Mouse (Mus musculus) kidney, adult 2 months (tissue): ENCODE measurements at regions not wholly inside any gene's neighbourhood (a gene's known extent, or its start where the extent isn't known, plus 50 kb on each side); places are given as distances from the start of the nearest gene placed in this dataset.
A peak's percentile ranks its signal among the peaks of the same experiment; 100 is the strongest.

ENCODE experiments used
- DNase-seq: peaks from one replicate; pipeline ENCODE4 v3.0.0; 2021
- H3K27ac ChIP-seq: fragments of 200-500 bp; 2 replicates; pipeline ENCODE4 v1.5.1; 2012; ENCODE audit warnings: low read depth, low read length, control low read depth, inconsistent platforms; ENCODE audit not compliant: insufficient read depth
- H3K27me3 ChIP-seq: fragments of 200-500 bp; replicated peaks from 2 replicates; pipeline ENCODE4 v1.6.1; 2012; ENCODE audit warnings: mild to moderate bottlenecking, moderate library complexity, low read length, inconsistent platforms; ENCODE audit not compliant: control insufficient read depth, insufficient read depth
- H3K36me3 ChIP-seq: fragments of 200-500 bp; 2 replicates; pipeline ENCODE4 v1.6.1; 2012; ENCODE audit warnings: mild to moderate bottlenecking, moderate library complexity, low read length, inconsistent platforms; ENCODE audit not compliant: control insufficient read depth, insufficient read depth
- H3K4me1 ChIP-seq: fragments of 200-500 bp; 2 replicates; pipeline ENCODE4 v1.6.1; 2011; ENCODE audit warnings: low read length; ENCODE audit not compliant: control insufficient read depth, insufficient read depth
- H3K4me3 ChIP-seq: fragments of 200-500 bp; 2 replicates; pipeline ENCODE4 v1.5.1; 2011; ENCODE audit warnings: mild to moderate bottlenecking, low read depth, low read length, control low read depth; ENCODE audit not compliant: insufficient read depth
- CTCF ChIP-seq: fragments of 200-500 bp; conservative IDR thresholded peaks from 2 replicates; pipeline ENCODE4 v1.5.1; 2011; ENCODE audit warnings: low read depth, mild to moderate bottlenecking, control low read depth, low read length, moderate library complexity, mixed read lengths; ENCODE audit not compliant: insufficient read depth, insufficient read length
- POLR2A ChIP-seq: fragments of 200-500 bp; IDR thresholded peaks from one replicate; pipeline ENCODE4 v1.6.1; 2011; ENCODE audit warnings: low read depth, low read length, control low read depth
- WGBS: fragments of 180-500 bp; shearing (Covaris S2); methylation state at CpG from one replicate; pipeline ENCODE4 v1.1.7; 2018; 5-methylcytosine and 5-hydroxymethylcytosine counted together

- 69% methylated on average over 2 of the region's 2 CpGs for WGBS
- TF ChIP-seq POLR2A: no peak
- TF ChIP-seq CTCF: no peak
- H3K4me1 ChIP-seq: no peaks in the 10 kb centered on the region
- H3K36me3 ChIP-seq: no peaks in the 10 kb centered on the region
- H3K4me3 ChIP-seq: no peak overlapping the region
- no peak overlapping the region for H3K27ac ChIP-seq
- no peaks in the 10 kb centered on the region for H3K27me3 ChIP-seq
- DNase-seq: no peak
Observed at GRCm38 (mm10) chr6:12140596-12140995, 233.0 kb downstream of the Phf14 start.

GRCm38 (mm10) chr6:12145216-12145615, 237.6 kb downstream of the Phf14 start:
- no peak overlapping the region for H3K4me3 ChIP-seq
- TF ChIP-seq POLR2A (no peak), CTCF (no peak)
- WGBS: 88% methylated on average over 3 of the region's 3 CpGs

GRCm38 (mm10) chr6:12150613-12151333, 243.2 kb downstream of the Phf14 start:
- TF ChIP-seq POLR2A (no peak), CTCF (no peak)
- WGBS: 36% methylated on average over 3 of the region's 3 CpGs
- H3K27ac ChIP-seq: no peak overlapping the region
- no peak overlapping the region for H3K4me3 ChIP-seq
- peak; percentile 4 for DNase-seq
- H3K4me1 ChIP-seq: no peaks in the 10 kb centered on the region
- no peaks in the 10 kb centered on the region for H3K27me3 ChIP-seq
- H3K36me3 ChIP-seq: no peaks in the 10 kb centered on the region

More at GRCm38 (mm10) chr6:12145216-12145615, 237.6 kb downstream of the Phf14 start:
- no peaks in the 10 kb centered on the region for H3K4me1 ChIP-seq
- no peak overlapping the region for H3K27ac ChIP-seq
- H3K27me3 ChIP-seq: no peaks in the 10 kb centered on the region
- H3K36me3 ChIP-seq: no peaks in the 10 kb centered on the region
- DNase-seq: no peak

DNA sequence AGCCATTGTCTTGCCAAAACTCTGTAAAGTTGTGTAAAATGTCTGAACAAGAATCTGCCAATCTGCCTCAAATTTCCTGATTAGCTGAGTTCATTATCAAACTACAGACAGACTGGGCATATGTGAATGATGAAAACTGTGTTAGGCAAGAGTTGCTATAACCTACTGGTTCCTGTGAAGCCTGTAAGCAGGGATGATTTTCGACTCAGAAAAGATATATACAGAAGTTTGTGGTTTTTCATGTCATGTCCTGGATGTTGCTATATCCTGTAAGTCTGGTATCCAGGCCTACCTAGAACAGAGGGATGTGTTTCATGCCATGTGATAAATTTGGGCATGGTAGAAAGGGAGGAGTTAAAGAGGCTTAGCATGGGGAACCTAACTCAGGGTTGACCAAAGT, 256.4 kb downstream of the Phf14 start:
- Histone ChIP-seq H3K4me3 (no peak overlapping the region), H3K27me3 (no peaks in the 10 kb centered on the region)
- 77% methylated on average over 1 of the region's 1 CpGs for WGBS

DNA sequence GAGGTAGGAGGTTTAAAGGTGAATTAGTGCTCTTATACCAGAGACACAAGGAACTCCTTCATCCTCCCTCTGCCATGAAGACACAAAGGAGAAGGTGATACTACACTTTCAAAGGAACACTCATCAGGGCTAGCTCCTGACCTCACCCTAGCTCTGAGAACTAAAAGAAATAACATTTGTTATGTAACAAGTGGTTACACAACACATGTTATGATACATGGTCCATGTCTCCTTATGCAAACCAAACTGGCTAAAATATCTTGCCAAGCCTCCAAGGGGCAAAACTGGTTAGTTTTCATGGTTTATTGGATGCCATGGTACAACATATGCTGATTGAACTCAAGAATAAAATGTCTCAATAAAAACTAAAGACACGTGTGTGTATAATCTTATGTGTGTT, 260.9 kb downstream of the Phf14 start:
- Histone ChIP-seq H3K4me3 (no peak overlapping the region), H3K27ac (no peak overlapping the region), H3K36me3 (no peaks in the 10 kb centered on the region), H3K27me3 (no peaks in the 10 kb centered on the region), H3K4me1 (no peaks in the 10 kb centered on the region)
- TF ChIP-seq POLR2A (no peak), CTCF (no peak)
- no peak for DNase-seq
- 88% methylated on average over 1 of the region's 1 CpGs for WGBS

More for the DNA sequence above, 256.4 kb downstream of the Phf14 start:
- no peak for TF ChIP-seq CTCF
- no peak for TF ChIP-seq POLR2A
- Histone ChIP-seq H3K36me3 (no peaks in the 10 kb centered on the region), H3K27ac (no peak overlapping the region), H3K4me1 (no peaks in the 10 kb centered on the region)
- no peak for DNase-seq

- Histone ChIP-seq H3K27ac (no peak overlapping the region), H3K27me3 (no peaks in the 10 kb centered on the region), H3K4me3 (no peak overlapping the region), H3K36me3 (no peaks in the 10 kb centered on the region), H3K4me1 (no peaks in the 10 kb centered on the region)
- no peak for DNase-seq
- TF ChIP-seq CTCF (no peak), POLR2A (no peak)
- WGBS: 71% methylated on average over 7 of the region's 7 CpGs
Observed at GRCm38 (mm10) chr6:12169431-12169830, 261.8 kb downstream of the Phf14 start.

DNA sequence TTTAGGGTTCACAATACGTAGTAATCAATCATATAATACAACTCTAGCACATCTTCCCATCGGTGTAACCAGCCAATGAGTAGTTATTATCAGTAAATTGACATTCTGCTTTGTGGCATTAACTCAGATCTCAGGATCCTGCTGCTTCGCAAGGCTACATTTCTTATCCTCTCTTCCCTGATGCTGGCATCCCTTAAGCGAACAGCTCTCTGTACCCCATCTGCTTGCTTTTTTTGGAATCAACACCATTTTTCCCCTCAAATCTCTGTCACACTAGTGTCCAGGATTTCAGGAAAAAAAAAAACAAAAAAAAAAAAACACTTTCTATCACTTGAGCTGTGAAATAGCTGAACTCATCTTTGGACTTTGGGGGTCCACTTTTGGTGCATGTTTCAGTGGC, 263.1 kb downstream of the Phf14 start:
- no peak overlapping the region for H3K4me3 ChIP-seq
- no peak overlapping the region for H3K27ac ChIP-seq
- DNase-seq: no peak
- no peaks in the 10 kb centered on the region for H3K4me1 ChIP-seq
- H3K27me3 ChIP-seq: no peaks in the 10 kb centered on the region
- H3K36me3 ChIP-seq: no peaks in the 10 kb centered on the region
- 87% methylated on average over 4 of the region's 4 CpGs for WGBS
- no peak for TF ChIP-seq CTCF
